Mouse (Mus musculus): ENCODE results near the gene Rasal2.

Rasal2 gene

DNA sequence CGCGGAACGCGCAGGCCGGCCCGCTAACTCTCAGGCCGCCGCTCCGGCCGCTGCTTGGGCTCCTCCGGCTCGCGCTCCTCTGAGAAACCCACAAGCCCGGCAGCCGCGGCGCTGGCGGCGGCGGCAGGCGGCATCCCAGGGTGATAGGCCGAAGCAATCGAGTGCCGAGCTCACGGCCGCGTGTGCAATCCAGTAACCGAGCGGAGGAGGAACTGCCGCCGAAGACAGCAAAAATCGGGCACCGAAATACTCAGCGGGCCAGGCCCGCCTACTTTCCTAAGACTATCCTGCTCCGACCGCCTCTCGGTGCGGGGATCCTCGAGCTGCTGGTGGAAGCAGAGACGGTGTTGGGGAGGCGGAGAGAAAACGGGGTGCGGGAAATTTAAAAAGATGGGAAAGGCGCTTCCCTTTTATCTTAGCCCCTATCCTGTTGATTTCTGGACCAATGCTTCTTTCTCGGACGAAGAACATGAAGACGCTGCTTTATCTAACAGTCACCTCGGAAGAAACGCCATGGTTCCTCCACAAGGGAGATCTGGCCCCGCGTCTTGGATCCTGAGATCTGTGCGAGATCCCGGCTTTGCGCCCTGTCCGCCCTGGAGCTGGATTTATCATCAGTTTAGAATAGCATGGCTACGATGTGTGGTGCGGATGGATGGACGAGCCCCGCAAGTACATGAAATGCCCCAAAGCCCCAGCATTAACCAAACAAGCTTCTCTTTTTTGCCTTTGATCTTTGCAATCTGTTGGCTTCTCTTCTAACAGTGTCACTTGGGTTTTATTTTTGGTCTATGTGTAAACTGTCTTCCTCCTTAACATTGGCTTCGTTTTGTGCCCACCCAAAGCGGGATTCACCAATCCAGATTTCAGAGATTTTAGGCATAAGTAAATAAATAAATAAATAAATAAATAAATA, at the start of gene Rasal2:
TSS of gene Rasal2 (minus strand) at position 142 of the 916 bp plus-strand sequence.
- in situ Hi-C loops (cut with MboI, MseI) = no loop called here

- in situ Hi-C loops (cut with MboI, MseI) = no loop called here
These were observed 48.9 kb upstream of the Rasal2 start for GRCm38 (mm10) chr1:157461276-157461675.

GRCm38 (mm10) chr1:157459904-157460303, 47.5 kb upstream of the Rasal2 start:
- in situ Hi-C loops (cut with MboI, MseI) = loop anchor here (5.0 kb wide), 1 partner anchor 87 kb away; no protein-coding TSS in a partner anchor

DNA sequence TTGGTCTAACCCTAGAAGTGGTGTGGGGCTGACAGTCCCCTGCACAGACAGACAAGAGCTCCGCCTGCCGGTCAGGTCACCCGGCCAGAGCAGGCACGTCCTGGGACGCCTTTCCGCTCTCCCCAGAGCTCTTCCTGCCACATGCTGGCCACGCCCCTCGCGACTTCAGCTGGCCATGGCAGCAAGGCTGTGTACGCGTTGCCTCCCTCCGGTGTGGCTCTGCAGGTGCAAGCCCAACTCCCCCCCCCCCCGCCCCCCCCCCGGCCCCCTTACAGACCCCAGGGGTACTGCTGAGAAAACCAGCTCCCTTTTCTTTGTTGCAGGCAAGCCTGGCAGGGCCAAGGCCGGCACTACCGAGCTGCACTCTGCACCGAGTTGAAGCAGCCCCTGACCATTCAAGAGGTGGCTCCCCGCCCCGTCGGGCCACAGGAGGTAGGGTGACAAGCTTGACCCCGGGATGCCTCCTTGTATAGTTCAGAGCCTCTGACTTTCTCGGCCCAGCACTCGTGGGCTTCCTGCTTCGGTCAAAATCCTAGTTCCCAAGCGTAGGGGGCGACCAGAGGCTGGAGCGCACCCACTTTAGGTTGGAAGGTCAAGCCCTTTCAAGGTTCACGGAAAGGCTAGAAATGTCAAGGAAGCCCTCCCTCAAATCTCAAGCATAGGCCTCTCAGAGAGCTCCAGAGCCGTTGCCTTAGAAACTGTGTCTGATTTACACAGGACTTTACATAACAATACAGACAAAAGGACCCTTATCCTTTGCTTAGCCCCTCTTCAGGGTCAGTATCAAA, 46.2 kb upstream of the Rasal2 start, which contains the start of gene Cryzl2:
TSS of gene Cryzl2 (plus strand) at position 157 of the 788 bp plus-strand sequence.
- in situ Hi-C loops (cut with MboI, MseI) = loop anchor here (5.0 kb wide), 1 partner anchor 89 kb away; no protein-coding TSS in a partner anchor

DNA sequence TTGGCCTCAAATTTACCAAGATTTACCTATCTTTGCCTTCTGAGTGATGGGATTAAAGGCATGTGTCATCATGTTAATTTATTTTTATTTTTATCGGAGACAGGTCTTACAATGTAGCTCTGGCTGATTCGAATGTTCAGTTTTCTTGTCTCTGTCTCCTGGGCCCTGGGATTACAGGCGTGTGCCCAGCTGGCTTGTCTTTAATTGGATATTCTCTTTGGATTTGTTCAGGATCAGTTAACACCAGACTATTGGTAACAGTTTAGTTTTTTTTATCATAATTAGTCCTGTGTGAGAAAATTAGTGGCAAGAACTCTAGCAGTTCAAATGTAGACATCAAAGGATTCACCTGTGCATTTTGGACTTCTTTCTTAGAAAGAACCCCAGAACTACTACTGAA, 45.4 kb upstream of the Rasal2 start:
- in situ Hi-C loops (cut with MboI, MseI) = loop anchor here (5.0 kb wide), 1 partner anchor 90 kb away; no protein-coding TSS in a partner anchor

DNA sequence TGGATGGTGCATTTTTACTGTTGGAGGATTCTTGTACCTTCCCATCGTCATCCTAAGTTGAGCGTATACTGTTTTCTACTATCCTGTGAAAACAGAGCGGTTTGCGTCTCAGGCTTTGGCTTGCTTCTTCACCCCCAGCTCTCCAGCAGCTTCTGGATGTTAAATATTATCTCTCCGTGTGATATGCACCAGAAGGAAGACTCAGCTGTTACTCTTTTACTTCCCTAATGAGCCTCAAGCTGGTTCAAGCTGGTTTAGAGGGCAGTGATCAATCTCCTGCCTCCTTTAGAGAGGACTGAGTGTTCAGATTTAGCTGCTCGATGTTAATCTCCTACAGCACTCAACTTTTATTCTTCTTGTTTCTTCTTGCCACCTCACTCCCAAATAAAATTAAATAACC, 42.5 kb upstream of the Rasal2 start:
- in situ Hi-C loops (cut with MboI, MseI) = loop anchor here (5.0 kb wide), 1 partner anchor 92 kb away; no protein-coding TSS in a partner anchor

DNA sequence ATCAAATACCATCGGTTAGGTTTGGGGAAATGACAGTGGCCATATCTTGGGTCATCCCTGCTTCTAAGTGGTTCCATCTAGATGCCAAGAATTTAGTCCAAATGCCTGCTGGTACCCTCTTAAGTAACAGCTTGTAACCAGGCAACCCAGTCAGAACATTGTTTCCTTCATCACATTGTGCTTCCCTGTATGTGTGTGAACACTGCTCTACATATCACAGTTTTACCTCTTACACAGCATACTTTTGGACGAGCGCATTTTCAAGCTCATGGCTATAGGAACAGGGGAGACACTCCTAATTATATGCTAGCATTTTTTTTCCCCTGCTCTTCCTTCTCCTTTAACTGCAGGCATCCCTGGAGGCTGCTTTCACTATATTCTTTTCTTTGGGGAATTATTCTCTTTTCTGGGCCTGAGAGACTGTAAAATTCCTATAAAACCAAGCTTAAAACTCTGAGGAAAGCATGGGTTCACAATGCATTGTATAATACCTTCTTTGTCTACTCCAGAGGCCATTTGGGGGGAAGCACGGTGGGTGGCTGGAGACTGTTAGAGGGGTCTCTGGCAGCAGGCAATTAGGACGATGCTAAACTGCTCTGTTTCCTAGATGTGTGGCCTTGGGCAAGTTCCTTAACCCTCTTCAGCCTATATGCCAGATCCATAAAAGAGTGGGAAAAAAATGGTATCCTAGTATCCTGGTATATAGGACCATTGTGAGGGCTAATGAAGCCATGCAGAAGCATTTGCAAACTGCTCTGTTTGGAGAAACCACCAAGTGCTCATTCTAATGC, 40.6 kb upstream of the Rasal2 start:
- in situ Hi-C loops (cut with MboI, MseI) = no loop called here

DNA sequence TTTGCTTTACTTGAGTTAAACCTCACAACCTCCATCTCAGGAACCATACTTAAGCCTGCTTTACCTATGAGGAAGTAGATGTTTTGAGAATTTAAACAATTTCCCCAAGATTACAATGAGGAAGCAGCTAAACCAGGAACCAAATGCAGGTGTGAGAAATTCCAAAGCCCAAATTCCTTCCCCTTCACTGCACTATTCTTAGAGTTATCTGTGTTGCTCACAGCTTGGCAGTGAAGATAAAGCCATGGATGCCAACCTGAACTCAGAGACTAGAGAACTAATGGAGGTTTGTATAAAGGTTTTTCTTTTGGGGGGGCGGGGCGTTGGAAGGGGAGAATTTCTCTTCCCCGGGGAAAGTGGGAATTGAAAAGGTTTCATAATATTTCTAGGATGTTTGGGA, 39.9 kb upstream of the Rasal2 start:
- in situ Hi-C loops (cut with MboI, MseI) = no loop called here

GRCm38 (mm10) chr1:157449981-157450636, 37.7 kb upstream of the Rasal2 start:
- in situ Hi-C loops (cut with MboI, MseI) = no loop called here

DNA sequence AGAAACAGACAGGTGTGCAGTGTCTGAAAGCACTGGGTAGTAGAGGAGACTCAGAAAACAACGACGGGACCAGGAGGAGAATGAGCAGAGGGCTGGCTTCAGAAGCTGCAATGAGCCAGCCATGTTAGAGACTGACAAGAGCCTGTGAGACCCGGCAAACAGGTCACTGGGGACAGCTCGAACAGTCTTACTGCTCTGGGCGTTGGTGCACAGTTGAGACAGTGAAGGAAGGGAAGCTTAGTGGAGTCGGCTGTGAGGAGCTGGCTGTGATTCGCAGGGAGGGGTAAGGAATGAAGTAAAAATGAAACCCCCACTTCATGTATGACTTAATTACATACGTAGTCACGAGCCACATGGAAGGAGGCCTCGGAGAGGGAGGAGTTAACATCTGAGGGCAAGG, 37.1 kb upstream of the Rasal2 start:
- in situ Hi-C loops (cut with MboI, MseI) = no loop called here

DNA sequence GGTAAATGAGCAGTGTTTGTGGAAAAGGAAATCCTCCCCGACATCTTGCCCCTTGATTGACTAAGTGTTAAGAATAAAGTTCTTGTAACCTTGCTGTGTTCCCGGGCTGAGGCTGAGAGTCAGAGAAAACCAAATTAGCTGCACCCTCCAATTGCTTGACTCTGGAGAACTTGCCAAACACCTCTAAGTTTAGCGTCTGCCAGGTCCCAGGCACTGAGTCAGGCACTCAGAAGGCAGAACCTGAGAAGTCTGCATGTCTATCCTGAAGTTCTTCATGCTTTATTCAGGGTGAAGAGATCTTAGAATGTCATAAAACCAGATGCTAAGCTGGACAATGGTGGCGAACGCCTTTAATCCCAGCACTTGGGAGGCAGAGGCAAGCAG, 36.4 kb upstream of the Rasal2 start:
- in situ Hi-C loops (cut with MboI, MseI) = no loop called here

- in situ Hi-C loops (cut with MboI, MseI) = no loop called here
These were observed 35.9 kb upstream of the Rasal2 start for GRCm38 (mm10) chr1:157448164-157448804.

- in situ Hi-C loops (cut with MboI, MseI) = no loop called here
These were observed 34.7 kb upstream of the Rasal2 start for GRCm38 (mm10) chr1:157447142-157447541.

DNA sequence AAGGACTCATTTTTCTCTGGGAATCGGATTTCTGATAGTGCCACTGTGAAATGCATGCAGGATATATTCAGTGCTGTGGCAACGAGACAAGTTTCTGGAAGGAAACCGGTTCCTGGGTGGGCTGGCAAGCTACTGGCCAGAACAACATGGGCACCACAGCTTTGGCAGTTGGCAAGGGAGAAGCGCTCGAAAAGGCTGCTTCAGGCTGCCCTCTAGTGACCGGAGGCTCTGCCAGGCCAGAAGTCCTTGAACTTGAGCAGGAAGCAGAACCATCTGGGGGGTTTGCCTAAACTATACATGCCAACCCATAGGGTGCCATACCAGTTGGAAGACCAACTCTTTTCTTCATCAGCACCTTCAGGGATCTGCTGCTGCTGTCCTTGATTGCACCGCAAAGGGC, 33.9 kb upstream of the Rasal2 start:
- in situ Hi-C loops (cut with MboI, MseI) = no loop called here

DNA sequence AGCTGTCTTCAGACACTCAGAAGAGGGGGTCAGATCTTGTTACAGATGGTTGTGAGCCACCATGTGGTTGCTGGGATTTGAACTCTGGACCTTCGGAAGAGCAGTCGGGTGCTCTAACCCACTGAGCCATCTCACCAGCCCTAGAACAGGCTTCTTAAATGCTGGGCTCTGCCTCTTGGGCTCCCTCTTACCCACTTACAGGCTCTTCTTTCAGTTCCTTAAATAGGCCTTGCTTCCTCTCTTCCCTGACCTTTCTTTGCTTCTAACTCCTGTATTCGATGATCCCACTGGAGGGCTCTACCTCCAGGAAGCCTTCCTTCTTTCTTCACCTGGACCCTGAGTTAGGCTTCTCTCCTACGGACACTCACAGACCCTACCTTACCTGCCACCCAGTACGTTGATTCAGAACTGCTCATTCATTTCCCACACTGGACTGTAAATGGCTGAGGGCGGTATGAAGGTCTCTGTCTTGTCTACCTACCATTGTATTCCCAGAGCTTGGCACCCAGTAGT, 33.1 kb upstream of the Rasal2 start:
- in situ Hi-C loops (cut with MboI, MseI) = no loop called here

DNA sequence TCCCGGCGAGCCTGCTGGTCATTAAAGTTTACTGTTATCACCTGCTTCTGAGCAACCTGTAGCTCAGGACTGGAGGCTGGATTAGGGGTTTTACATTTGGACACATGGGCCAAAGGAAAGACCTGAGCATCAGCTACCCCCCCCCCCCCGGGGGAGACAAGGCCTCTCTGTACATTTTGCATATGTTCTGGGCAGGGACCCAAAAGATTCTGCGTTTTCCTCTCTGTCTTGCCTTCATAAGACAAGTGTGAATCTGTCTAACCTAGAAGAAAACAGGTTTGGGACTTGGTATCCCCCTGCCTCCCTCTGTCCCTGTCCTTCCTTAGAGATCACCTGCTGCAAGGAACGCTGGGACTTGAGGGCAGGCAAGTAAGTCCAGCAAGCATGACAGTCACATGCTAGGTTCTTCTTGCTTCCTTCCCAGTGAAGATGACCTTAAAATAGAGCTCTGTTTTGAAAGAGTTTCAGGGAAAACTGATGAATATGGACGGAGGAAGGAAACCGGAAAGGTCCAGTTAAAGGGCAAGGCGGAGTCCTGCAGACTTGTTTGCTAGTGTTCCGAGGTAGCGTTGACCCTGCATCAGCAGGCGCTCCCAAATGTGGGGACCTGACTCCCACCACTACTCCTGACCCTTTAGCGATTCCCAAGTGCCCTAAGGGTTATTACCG, 32.4 kb upstream of the Rasal2 start:
- in situ Hi-C loops (cut with MboI, MseI) = no loop called here

- in situ Hi-C loops (cut with MboI, MseI) = no loop called here
These were observed 31.5 kb upstream of the Rasal2 start for GRCm38 (mm10) chr1:157443723-157444561.

- in situ Hi-C loops (cut with MboI, MseI) = no loop called here
These were observed 30.8 kb upstream of the Rasal2 start for GRCm38 (mm10) chr1:157443026-157443722.

All from T-helper 1 cell (primary cell).